Mouse (Mus musculus) testis, adult 2 months (tissue): ENCODE data around the gene Trim42.

Source experiments
- CTCF ChIP-seq: fragments of 200-500 bp; IDR thresholded peaks from 2 replicates; pipeline ENCODE4 v1.5.1; 2012; ENCODE audit warnings: low read depth, mild to moderate bottlenecking, inconsistent platforms, low read length, moderate library complexity; ENCODE audit not compliant: control insufficient read depth, insufficient read depth, insufficient replicate concordance
- POLR2A ChIP-seq: fragments of 200-500 bp; IDR thresholded peaks from 2 replicates; pipeline ENCODE4 v1.6.1; 2012; ENCODE audit warnings: low read depth, mild to moderate bottlenecking, inconsistent platforms, low read length, moderate library complexity; ENCODE audit not compliant: control insufficient read depth

GRCm38 (mm10) chr9:97315421-97316055 lies 54.2 kb downstream of the Trim42 start:
- TF ChIP-seq POLR2A, result no peak
- peak; percentile 49; the same call in 1 of the 2 replicates for TF ChIP-seq CTCF
